Mouse (Mus musculus) adrenal gland, adult (tissue): ENCODE results near the gene Ngp.
"Not testable (repeated sequence)": the region's sequence is repeated elsewhere in the genome, so short reads cannot be mapped to it uniquely, and the experiment has no call there.

Source experiments
- DNase-seq, 2 experiments: peaks; one replicate each; pipeline ENCODE4 v3.0.0; 2022 to 2023; ENCODE audit warnings: low spot score in 1 of 2; ENCODE audit not compliant: inconsistent age in 2 of 2

The Ngp gene

GRCm38 (mm10) chr9:110419511-110420112 is at the start of gene Ngp:
Ngp (plus strand) TSS chr9:110419747.
- no peak for DNase-seq

- DNase-seq = no peak
These were observed 49.7 kb upstream of the Ngp start for GRCm38 (mm10) chr9:110369860-110370259.

DNA sequence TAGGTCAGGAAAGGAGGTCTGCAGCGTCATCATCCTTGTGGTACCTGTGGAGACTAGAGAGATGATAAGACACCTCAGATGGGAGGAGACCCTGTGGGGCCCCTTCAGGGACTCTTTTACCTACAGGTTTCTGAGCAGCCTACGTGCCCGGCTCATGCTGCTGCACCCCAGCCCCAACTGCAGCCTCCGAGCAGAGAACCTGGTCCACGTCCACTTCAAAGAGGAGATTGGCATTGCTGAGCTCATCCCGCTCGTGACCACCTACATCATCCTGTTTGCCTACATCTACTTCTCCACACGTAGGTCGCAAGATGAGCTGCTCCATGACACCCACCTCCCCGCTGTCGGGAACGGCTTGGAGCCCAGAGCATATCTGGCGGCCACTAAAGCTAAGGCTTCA is 45.7 kb upstream of the Ngp start:
- DNase-seq = no peak

- peak; percentile 79 to 86 for DNase-seq
These were observed 43.9 kb upstream of the Ngp start for GRCm38 (mm10) chr9:110375668-110376067.

DNA sequence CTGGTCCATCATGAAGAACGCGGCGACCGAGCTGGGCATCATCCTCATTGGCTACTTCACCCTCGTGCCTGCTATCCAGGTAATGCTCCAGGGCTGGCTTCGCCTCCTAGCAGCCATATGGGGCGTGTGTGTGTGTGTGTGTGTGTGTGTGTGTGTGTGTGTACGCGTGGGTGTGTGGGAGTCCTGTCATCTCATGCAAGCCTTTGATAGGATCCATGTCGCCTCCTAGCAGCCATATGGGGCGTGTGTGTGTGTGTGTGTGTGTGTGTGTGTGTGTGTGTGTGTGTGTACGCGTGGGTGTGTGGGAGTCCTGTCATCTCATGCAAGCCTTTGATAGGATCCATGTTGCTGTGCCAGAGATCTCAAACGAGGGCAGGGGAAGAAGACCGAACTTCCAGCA is 41.9 kb upstream of the Ngp start:
- DNase-seq = not testable (repeated sequence)

GRCm38 (mm10) chr9:110379361-110379760 is 40.2 kb upstream of the Ngp start:
- no peak for DNase-seq

DNA sequence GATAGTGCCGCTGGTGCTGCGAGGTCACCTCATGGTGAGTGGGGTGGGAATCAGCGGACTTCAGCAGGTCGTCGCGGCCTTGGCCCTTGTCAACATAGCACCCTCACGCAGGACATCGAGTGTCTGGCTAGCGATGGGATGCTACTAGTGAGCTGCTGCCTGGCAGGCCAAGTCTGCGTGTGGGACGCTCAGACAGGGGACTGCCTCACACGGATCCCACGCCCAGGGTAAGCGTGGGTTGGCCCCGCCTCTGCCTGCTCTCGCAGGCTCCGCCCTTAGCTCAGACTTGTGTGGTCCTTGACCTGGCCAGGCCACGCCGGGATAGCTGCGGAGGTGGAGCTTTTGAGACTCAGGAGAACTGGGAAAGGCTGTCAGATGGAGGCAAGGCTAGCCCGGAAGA is 38.9 kb upstream of the Ngp start:
- DNase-seq = peak; percentile 66 to 81

- no peak for DNase-seq
These were observed 38.3 kb upstream of the Ngp start for GRCm38 (mm10) chr9:110381292-110381691.

DNA sequence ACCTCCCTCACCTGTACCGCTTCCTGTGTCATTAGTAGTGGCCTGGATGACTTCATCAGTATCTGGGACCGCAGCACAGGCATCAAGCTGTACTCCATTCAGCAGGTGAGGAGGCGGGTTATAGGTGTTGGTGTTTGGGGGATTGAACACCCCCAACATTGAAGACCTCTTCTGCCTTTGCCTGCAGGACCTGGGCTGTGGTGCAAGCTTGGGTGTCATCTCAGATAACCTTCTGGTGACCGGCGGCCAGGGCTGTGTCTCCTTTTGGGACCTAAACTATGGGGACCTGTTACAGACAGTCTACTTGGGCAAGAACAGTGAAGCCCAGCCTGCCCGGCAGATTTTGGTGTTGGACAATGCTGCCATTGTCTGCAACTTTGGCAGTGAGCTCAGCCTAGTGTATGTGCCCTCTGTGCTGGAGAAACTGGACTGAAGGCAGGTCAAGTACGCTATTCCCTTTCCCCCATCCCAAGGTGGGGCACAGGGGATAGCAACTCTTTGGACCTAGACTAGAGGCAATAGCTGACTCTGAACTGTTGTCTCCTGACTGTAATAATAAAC is 35.1 kb upstream of the Ngp start:
- no peak for DNase-seq

- no peak for DNase-seq
These were observed 31.5 kb upstream of the Ngp start for GRCm38 (mm10) chr9:110388011-110388410.

GRCm38 (mm10) chr9:110390843-110391242 is 28.7 kb upstream of the Ngp start:
- DNase-seq = peak; percentile 65 to 78

GRCm38 (mm10) chr9:110393295-110393694 is 26.3 kb upstream of the Ngp start:
- DNase-seq = no peak

DNA sequence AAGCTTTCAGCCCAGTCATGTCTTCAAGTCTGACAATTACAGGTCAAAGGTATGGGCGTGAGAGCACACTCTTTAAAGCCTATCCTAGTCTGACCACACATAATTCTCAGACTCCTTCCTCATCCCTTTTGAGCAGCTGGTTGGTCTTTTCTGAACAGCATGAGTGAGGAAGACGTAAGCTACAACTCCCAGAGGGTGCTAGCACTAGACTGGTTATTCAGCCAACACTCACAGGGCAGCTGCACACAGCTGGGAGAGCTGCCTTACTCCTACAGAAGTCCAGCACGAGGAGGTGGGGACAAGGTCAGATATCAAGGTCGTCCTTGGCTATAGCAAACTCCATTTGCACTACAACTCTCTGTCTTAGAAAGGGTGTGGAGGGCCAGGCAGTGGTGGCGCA is 18.9 kb upstream of the Ngp start:
- DNase-seq = peak; percentile 60 to 82

DNA sequence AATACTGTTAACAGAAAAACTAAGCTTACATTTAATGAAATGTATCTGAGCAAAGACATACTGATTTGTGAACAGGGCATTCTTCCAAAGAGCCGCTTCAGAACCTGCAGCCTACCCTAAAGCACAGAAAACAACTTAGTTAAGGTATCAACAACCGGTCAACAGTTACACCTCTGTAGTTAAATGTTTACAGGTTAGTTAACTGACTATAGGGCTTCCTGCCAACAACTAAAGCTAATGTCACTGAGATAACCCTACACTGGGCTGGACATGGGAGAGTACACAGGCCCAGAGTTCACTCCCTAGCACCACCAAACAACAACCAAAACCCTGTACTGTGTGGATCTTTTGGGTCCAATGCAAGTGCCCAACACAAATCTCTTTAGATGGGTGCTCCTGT is 16.8 kb upstream of the Ngp start:
- no peak for DNase-seq

- not testable (repeated sequence) for DNase-seq
These were observed 16.3 kb upstream of the Ngp start for GRCm38 (mm10) chr9:110403240-110403639.

DNA sequence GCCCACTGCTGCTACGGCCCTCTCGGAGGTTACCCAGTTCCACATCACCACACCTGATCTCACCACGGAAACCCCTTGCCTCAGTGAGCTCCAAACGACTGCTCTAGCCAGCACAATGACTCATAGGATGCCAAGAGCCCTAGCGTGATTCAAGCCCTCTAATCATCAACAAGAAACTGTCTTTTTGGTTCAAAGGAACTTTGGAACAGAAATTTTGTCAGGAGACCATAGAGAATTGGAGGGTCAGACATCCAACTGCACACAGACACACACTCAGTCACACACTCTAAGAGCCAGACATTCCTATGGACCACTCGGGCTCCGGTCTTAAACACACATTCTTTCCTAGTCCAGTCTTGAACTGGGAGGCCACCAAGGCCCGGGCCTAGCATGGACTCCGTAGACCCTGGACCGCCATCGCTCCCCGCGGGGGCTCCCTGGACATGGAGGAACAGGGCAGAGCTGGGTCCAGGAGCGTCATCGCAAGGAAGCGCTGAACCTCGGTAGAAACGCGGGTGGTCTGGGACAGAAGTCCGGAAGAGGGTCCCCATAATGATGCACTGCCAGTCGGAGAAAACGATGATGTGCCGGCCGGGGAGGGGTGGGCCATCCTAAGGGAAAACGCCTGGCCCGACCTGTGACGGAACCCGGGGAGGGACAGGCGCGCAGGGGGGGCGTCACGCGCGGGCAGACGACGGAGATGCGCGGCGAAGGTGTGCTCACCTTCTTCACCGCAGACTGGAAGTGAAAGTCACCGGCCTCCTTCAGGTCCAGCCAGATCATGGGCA is 12.0 kb upstream of the Ngp start:
- DNase-seq = peak; percentile 41 to 81

DNA sequence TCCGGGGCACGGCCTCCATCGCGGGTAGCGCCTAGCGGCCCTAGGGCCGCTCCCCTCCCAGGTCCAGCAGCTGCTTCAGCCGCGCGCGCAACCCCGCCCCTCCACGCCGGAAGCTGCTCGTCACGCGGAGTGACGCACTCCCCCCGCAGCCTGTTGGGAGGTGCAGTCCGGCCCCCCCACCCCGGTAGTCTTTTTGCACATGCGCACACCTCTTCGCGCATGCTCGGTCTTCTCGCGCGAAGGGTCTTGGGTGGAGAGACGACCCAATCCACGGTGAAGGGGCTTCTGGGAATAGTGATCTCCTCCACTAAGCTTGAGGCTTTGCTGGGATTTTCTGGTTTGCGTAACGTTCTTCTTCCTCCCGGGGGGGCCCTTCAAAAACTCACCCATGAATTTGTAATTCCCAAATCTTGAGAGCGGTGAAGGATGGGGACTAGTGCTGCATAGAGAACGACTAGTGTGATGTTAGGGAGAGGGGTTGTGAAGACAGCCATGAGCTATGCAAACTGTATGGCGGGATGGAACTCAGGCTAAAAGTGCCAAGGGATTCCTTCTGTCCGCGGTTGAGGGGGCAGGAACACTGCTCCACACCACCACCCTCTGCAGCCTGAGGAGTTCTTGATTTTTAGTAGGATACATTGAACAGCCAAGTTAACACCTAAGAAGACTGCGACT is 11.3 kb upstream of the Ngp start, which contains the start of gene Ptpn23:
Gene Ptpn23 (minus strand): TSS at position 115 of the 675 bp plus-strand sequence.
- peak; percentile 96 to 98 for DNase-seq

GRCm38 (mm10) chr9:110410908-110411887 is 8.3 kb upstream of the Ngp start:
- peak; percentile 79 to 94 for DNase-seq

GRCm38 (mm10) chr9:110412926-110413325 is 6.6 kb upstream of the Ngp start:
- no peak for DNase-seq

DNA sequence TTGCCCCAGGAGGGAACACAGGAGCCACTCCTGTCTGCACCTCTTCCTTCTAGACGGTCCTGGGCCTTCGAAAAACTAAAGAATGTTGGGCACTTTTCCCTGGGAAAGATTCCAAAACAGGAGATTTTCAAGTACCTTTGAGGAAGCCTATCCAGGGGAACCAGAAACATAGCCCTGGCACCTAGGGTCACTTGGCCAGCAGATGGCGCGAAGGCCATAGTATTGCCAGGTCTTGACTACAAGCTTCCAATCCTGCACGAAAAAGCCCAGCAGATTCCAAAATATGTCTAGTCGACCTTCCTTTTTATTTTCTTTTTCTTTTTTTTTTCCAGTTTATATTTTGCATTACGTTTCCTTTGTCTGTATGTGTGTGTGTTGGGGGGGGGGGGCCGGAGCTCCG is 5.8 kb upstream of the Ngp start:
- DNase-seq = peak in 1 of 2 experiments; percentile 70
